Mouse (Mus musculus) megakaryocyte, embryonic 14.5 days (primary cell): Measurements from ENCODE around the gene Olfr370.

Experiments
- FLI1 ChIP-seq: IDR thresholded peaks from 2 replicates; pipeline ENCODE4 v1.6.1; 2012; ENCODE audit warnings: low read length, inconsistent platforms, mixed read lengths
- GATA1 ChIP-seq: IDR thresholded peaks from 3 replicates; pipeline ENCODE4 v1.6.1; 2012; ENCODE audit warnings: mixed read lengths, low read length, inconsistent platforms, borderline replicate concordance

GRCm38 (mm10) chr8:83521310-83521709 is 14.3 kb upstream of the Olfr370 start:
- TF ChIP-seq FLI1, result no peak
- TF ChIP-seq GATA1, result no peak
